Comparison of ENCODE assay signal across 12 mouse cellular contexts in genomic region chr13:102510733-102511279, GRCm38 (mm10).
"Had no signal": no experiment of that assay in that cellular context is flagged by ENCODE, and none has a peak within 500 bp of the region (broad histone marks: within the 10 kb centered on the region; RNA-seq: fewer than 3 reads in every experiment).

No protein-coding gene starts in this region.

- H3K4me2 ChIP-seq: intestine, embryonic 15.5 days; kidney, embryonic 15.5 days; limb, embryonic 15.5 days; liver, embryonic 12.5 days; lung, embryonic 15.5 days; neural tube, embryonic 13.5 days; stomach, embryonic 15.5 days had no signal

- DNase-seq: kidney, adult 18-20 months; kidney, postnatal 14 days; retina, postnatal 1 day; thymus, postnatal 36 days had no signal

- H3K9ac ChIP-seq: intestine, embryonic 15.5 days; kidney, embryonic 15.5 days; limb, embryonic 15.5 days; liver, embryonic 12.5 days; lung, embryonic 15.5 days; neural tube, embryonic 13.5 days; stomach, embryonic 15.5 days had no signal

- H3K36me3 ChIP-seq: intestine, embryonic 15.5 days; kidney, embryonic 15.5 days; limb, embryonic 15.5 days; liver, embryonic 12.5 days; lung, embryonic 15.5 days; neural tube, embryonic 13.5 days; stomach, embryonic 15.5 days had no signal

- H3K27me3 ChIP-seq: intestine, embryonic 15.5 days; kidney, embryonic 15.5 days; limb, embryonic 15.5 days; liver, embryonic 12.5 days; lung, embryonic 15.5 days; neural tube, embryonic 13.5 days; stomach, embryonic 15.5 days had no signal

- ATAC-seq: intestine, embryonic 15.5 days; liver, embryonic 12.5 days; midbrain, embryonic 16.5 days had no signal

- H3K27ac ChIP-seq: intestine, embryonic 15.5 days; kidney, embryonic 15.5 days; limb, embryonic 15.5 days; liver, embryonic 12.5 days; lung, embryonic 15.5 days; neural tube, embryonic 13.5 days; stomach, embryonic 15.5 days had no signal

- H3K4me3 ChIP-seq: intestine, embryonic 15.5 days; kidney, embryonic 15.5 days; limb, embryonic 15.5 days; liver, embryonic 12.5 days; lung, embryonic 15.5 days; neural tube, embryonic 13.5 days; stomach, embryonic 15.5 days had no signal

- H3K9me3 ChIP-seq: intestine, embryonic 15.5 days; limb, embryonic 15.5 days; liver, embryonic 12.5 days; lung, embryonic 15.5 days; neural tube, embryonic 13.5 days; stomach, embryonic 15.5 days had no signal

- H3K4me1 ChIP-seq: intestine, embryonic 15.5 days; kidney, embryonic 15.5 days; liver, embryonic 12.5 days; lung, embryonic 15.5 days; neural tube, embryonic 13.5 days; stomach, embryonic 15.5 days had no signal
